In genomic region chr3:119498711-119499110, GRCm38 (mm10) we compare ENCODE assay signal across 8 mouse cellular contexts.
DNase-seq lines count a peak whose midpoint lies in the region; ATAC-seq and TF ChIP-seq lines count a peak whose summit lies in the region.

No protein-coding gene starts in this region.

- ATAC-seq in hindbrain, embryonic 12.5 days (ENCODE audit: low FRiP score): peak; percentile 74
- no peak for ATAC-seq in hindbrain, embryonic 11.5 days (ENCODE audit: low FRiP score)
- ATAC-seq in heart, postnatal 0 days (ENCODE audit: insufficient read depth, low read depth): peak; percentile 81
- ATAC-seq in stomach, embryonic 16.5 days (ENCODE audit: insufficient read depth, low FRiP score): no peak

- TF ChIP-seq EP300 in heart, postnatal 0 days (IDR thresholded peaks at IDR 0.05; ENCODE audit: low read depth): no peak

- H3K27ac ChIP-seq in hindbrain, embryonic 12.5 days: no peak overlapping the region
- H3K27ac ChIP-seq in hindbrain, embryonic 11.5 days (ENCODE audit: low read depth, low read length): no peak overlapping the region
- H3K27ac ChIP-seq in heart, postnatal 0 days (ENCODE audit: low read depth): peak overlapping the region; percentile 37
- no peak overlapping the region for H3K27ac ChIP-seq in stomach, embryonic 16.5 days (ENCODE audit: low read length)

- no peak for TF ChIP-seq CTCF in heart, postnatal 0 days (IDR thresholded peaks at IDR 0.05; ENCODE audit: low read depth)

- H3K36me3 ChIP-seq in hindbrain, embryonic 12.5 days: no peaks in the 10 kb centered on the region
- no peaks in the 10 kb centered on the region for H3K36me3 ChIP-seq in hindbrain, embryonic 11.5 days (ENCODE audit: control insufficient read depth, insufficient read depth, low read length)
- no peaks in the 10 kb centered on the region for H3K36me3 ChIP-seq in heart, postnatal 0 days (replicated peaks; ENCODE audit: control insufficient read depth, insufficient read depth, low read length)
- no peaks in the 10 kb centered on the region for H3K36me3 ChIP-seq in stomach, embryonic 16.5 days (ENCODE audit: control insufficient read depth, insufficient read depth, low read length)

- no peaks in the 10 kb centered on the region for H3K4me1 ChIP-seq in hindbrain, embryonic 12.5 days
- H3K4me1 ChIP-seq in hindbrain, embryonic 11.5 days (replicated peaks; ENCODE audit: control insufficient read depth, insufficient read depth, low read length): no peaks in the 10 kb centered on the region
- H3K4me1 ChIP-seq in heart, postnatal 0 days (ENCODE audit: control insufficient read depth, insufficient read depth): peaks cover 6% of the 10 kb centered on the region; the same call in 1 of the 2 replicates
- no peaks in the 10 kb centered on the region for H3K4me1 ChIP-seq in stomach, embryonic 16.5 days (ENCODE audit: control insufficient read depth, insufficient read depth, low read length)

- 62% methylated on average over 20 of the region's 20 CpGs for WGBS in hindbrain, embryonic 12.5 days
- WGBS in hindbrain, embryonic 11.5 days: 82% methylated on average over 20 of the region's 20 CpGs
- WGBS in heart, postnatal 0 days: 7% methylated on average over 20 of the region's 20 CpGs
- 59% methylated on average over 20 of the region's 20 CpGs for WGBS in stomach, embryonic 16.5 days

- H3K4me3 ChIP-seq in hindbrain, embryonic 12.5 days: no peak overlapping the region
- H3K4me3 ChIP-seq in hindbrain, embryonic 11.5 days (ENCODE audit: low read depth, low read length): no peak overlapping the region
- H3K4me3 ChIP-seq in heart, postnatal 0 days (ENCODE audit: low read depth, low read length): peak overlapping the region; percentile 21
- H3K4me3 ChIP-seq in stomach, embryonic 16.5 days (replicated peaks; ENCODE audit: low read length): no peak overlapping the region

- no peaks in the 10 kb centered on the region for H3K9me3 ChIP-seq in hindbrain, embryonic 12.5 days (replicated peaks)
- H3K9me3 ChIP-seq in hindbrain, embryonic 11.5 days (ENCODE audit: control insufficient read depth, low read length): no peaks in the 10 kb centered on the region
- no peaks in the 10 kb centered on the region for H3K9me3 ChIP-seq in heart, postnatal 0 days (replicated peaks; ENCODE audit: control insufficient read depth, low read length)
- H3K9me3 ChIP-seq in stomach, embryonic 16.5 days (replicated peaks; ENCODE audit: control insufficient read depth, low read length): no peaks in the 10 kb centered on the region

- H3K9ac ChIP-seq in hindbrain, embryonic 12.5 days: no peak overlapping the region
- H3K9ac ChIP-seq in hindbrain, embryonic 11.5 days (ENCODE audit: low read depth, low read length): no peak overlapping the region
- H3K9ac ChIP-seq in heart, postnatal 0 days (replicated peaks; ENCODE audit: low read depth, low read length): no peak overlapping the region
- H3K9ac ChIP-seq in stomach, embryonic 16.5 days (ENCODE audit: low read length): no peak overlapping the region

- no peaks in the 10 kb centered on the region for H3K27me3 ChIP-seq in hindbrain, embryonic 12.5 days
- no peaks in the 10 kb centered on the region for H3K27me3 ChIP-seq in hindbrain, embryonic 11.5 days (ENCODE audit: control insufficient read depth, insufficient read depth, low read length)
- H3K27me3 ChIP-seq in heart, postnatal 0 days (ENCODE audit: control insufficient read depth, insufficient read depth, low read length): no peaks in the 10 kb centered on the region
- H3K27me3 ChIP-seq in stomach, embryonic 16.5 days (ENCODE audit: control insufficient read depth, insufficient read depth, low read length): no peaks in the 10 kb centered on the region

- H3K4me2 ChIP-seq in hindbrain, embryonic 12.5 days (replicated peaks): peak overlapping the region; percentile 15; the same call in 1 of the 2 replicates
- H3K4me2 ChIP-seq in hindbrain, embryonic 11.5 days (replicated peaks; ENCODE audit: low read depth, low read length): no peak overlapping the region
- H3K4me2 ChIP-seq in heart, postnatal 0 days (ENCODE audit: low read depth, low read length): peak overlapping the region; percentile 49
- peak overlapping the region; percentile 22; the same call in 1 of the 2 replicates for H3K4me2 ChIP-seq in stomach, embryonic 16.5 days (ENCODE audit: low read depth, low read length)

- no peak for DNase-seq in hindbrain, embryonic 11.5 days (ENCODE audit: low spot score)
- peak; percentile 76 to 85 for DNase-seq in cerebellum, postnatal 25 days
- DNase-seq in heart, postnatal 0 days (ENCODE audit: low spot score): peak; percentile 55
- DNase-seq in layer of hippocampus, adult 18-20 months (ENCODE audit: low spot score in 2 of 2): peak; percentile 70 to 85
- DNase-seq in lung, postnatal 25 days (ENCODE audit: low spot score): peak; percentile 4
- DNase-seq in spleen, adult 18-20 months: no peak

Comparison
In these comparisons a context has a peak if more than half of its experiments do, and no peak if none do; other contexts are left out.
1. ATAC-seq: peak in hindbrain, embryonic 12.5 days (single experiment) and heart, postnatal 0 days (single experiment); none in hindbrain, embryonic 11.5 days (single experiment) and stomach, embryonic 16.5 days (single experiment).
2. DNase-seq: peak in cerebellum, postnatal 25 days (2 of 2), heart, postnatal 0 days (single experiment), layer of hippocampus, adult 18-20 months (2 of 2) and lung, postnatal 25 days (single experiment); none in hindbrain, embryonic 11.5 days (single experiment) and spleen, adult 18-20 months (0 of 2).